Mouse (Mus musculus): ENCODE measurements around the gene Adgrl2.

Adgrl2 gene

GRCm38 (mm10) chr3:148971893-148972596 is 18.3 kb downstream of the Adgrl2 start:
- no peak for DNase-seq (ENCODE audit: low spot score)

GRCm38 (mm10) chr3:148964991-148965605 is 25.3 kb downstream of the Adgrl2 start:
- no peak for DNase-seq (ENCODE audit: low spot score)

GRCm38 (mm10) chr3:148963381-148964044 is 26.8 kb downstream of the Adgrl2 start:
- DNase-seq (ENCODE audit: low spot score), result no peak

GRCm38 (mm10) chr3:148961611-148962010 is 28.7 kb downstream of the Adgrl2 start:
- DNase-seq (ENCODE audit: low spot score), result no peak

- no peak for DNase-seq (ENCODE audit: low spot score)
Measured at GRCm38 (mm10) chr3:148960751-148961289, 29.5 kb downstream of the Adgrl2 start.

- no peak for DNase-seq (ENCODE audit: low spot score)
Measured at GRCm38 (mm10) chr3:148960215-148960614, 30.1 kb downstream of the Adgrl2 start.

GRCm38 (mm10) chr3:148959327-148960025 is 30.9 kb downstream of the Adgrl2 start:
- DNase-seq (ENCODE audit: low spot score), result no peak

- no peak for DNase-seq (ENCODE audit: low spot score)
Measured at GRCm38 (mm10) chr3:148958714-148959113, 31.6 kb downstream of the Adgrl2 start.

- no peak for DNase-seq (ENCODE audit: low spot score)
Measured at GRCm38 (mm10) chr3:148958185-148958584, 32.2 kb downstream of the Adgrl2 start.

GRCm38 (mm10) chr3:148956887-148957286 is 33.5 kb downstream of the Adgrl2 start:
- DNase-seq (ENCODE audit: low spot score), result no peak

GRCm38 (mm10) chr3:148949796-148950195 is 40.6 kb downstream of the Adgrl2 start:
- no peak for DNase-seq (ENCODE audit: low spot score)

- no peak for DNase-seq (ENCODE audit: low spot score)
Measured at GRCm38 (mm10) chr3:148947805-148948405, 42.5 kb downstream of the Adgrl2 start.

GRCm38 (mm10) chr3:148947266-148947665 is 43.1 kb downstream of the Adgrl2 start:
- no peak for DNase-seq (ENCODE audit: low spot score)

GRCm38 (mm10) chr3:148945534-148945933 is 44.8 kb downstream of the Adgrl2 start:
- no peak for DNase-seq (ENCODE audit: low spot score)

- no peak for DNase-seq (ENCODE audit: low spot score)
Measured at GRCm38 (mm10) chr3:148939457-148939856, 50.9 kb downstream of the Adgrl2 start.

GRCm38 (mm10) chr3:148935056-148935455 is 55.3 kb downstream of the Adgrl2 start:
- no peak for DNase-seq (ENCODE audit: low spot score)

- DNase-seq (ENCODE audit: low spot score), result no peak
Measured at GRCm38 (mm10) chr3:148934279-148934678, 56.1 kb downstream of the Adgrl2 start.

- DNase-seq (ENCODE audit: low spot score), result no peak
Measured at GRCm38 (mm10) chr3:148933160-148933559, 57.2 kb downstream of the Adgrl2 start.

- DNase-seq (ENCODE audit: low spot score), result no peak
Measured at GRCm38 (mm10) chr3:148930913-148931312, 59.4 kb downstream of the Adgrl2 start.

- DNase-seq (ENCODE audit: low spot score), result no peak
Measured at GRCm38 (mm10) chr3:148926330-148926729, 64.0 kb downstream of the Adgrl2 start.

- DNase-seq (ENCODE audit: low spot score), result no peak
Measured at GRCm38 (mm10) chr3:148922618-148923095, 67.7 kb downstream of the Adgrl2 start.

All from spleen, adult 12 weeks (tissue).